Mouse (Mus musculus) erythroblast, embryonic 14.5 days (primary cell): ENCODE results near the gene Atat1.

Experiments used
- GATA1 ChIP-seq: IDR thresholded peaks from 2 replicates; pipeline ENCODE4 v1.6.1; 2012; ENCODE audit warnings: low read length, inconsistent platforms, mixed read lengths
- TAL1 ChIP-seq: IDR thresholded peaks from 3 replicates; pipeline ENCODE4 v1.6.1; 2012; ENCODE audit warnings: low read length, inconsistent platforms, mixed read lengths

DNA sequence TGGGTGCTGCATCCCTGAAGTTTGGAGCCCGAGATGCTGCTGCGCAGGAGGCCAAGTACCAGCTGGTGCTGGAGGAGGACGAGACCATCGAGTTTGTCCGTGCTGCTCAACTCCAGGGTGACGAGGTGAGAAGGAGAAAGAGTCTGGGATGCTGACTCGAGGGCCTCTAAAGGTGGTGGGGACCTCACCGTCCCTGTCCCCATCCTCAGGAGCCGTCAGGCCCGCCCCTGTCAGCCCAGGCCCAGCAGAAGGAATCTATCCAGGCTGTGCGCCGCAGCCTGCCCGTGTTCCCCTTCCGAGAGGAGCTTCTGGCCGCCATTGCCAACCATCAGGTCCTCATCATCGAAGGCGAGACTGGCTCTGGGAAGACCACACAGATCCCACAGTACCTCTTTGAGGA lies 27.0 kb downstream of the Atat1 start:
- TF ChIP-seq GATA1 (no peak), TAL1 (no peak)
